Mouse (Mus musculus): ENCODE results near the gene Sspn. TPM values are rescaled to one million over a fixed set of nuclear protein-coding genes. Genes with fewer than 3 reads are reported as not detected.
A peak's percentile ranks its signal among the peaks of the same experiment; 100 is the strongest.

The Sspn gene
- polyA plus RNA-seq, 1 experiment = 26.7 TPM

- no peak overlapping the region for H3K27ac ChIP-seq (replicated peaks; ENCODE audit: low read depth, low read length)
- H3K4me3 ChIP-seq (ENCODE audit: insufficient read depth, low read depth, low read length) = no peak overlapping the region
- H3K4me1 ChIP-seq (ENCODE audit: control insufficient read depth, insufficient read depth, insufficient read length, low read length) = peaks cover 21% of the 10 kb centered on the region
Observed at GRCm38 (mm10) chr6:145949049-145949448, 17.6 kb downstream of the Sspn start.

GRCm38 (mm10) chr6:145950626-145951025 lies 19.2 kb downstream of the Sspn start:
- Histone ChIP-seq H3K27ac (replicated peaks; ENCODE audit: low read depth, low read length) (no peak overlapping the region), H3K4me1 (ENCODE audit: control insufficient read depth, insufficient read depth, insufficient read length, low read length) (peaks cover 21% of the 10 kb centered on the region), H3K4me3 (ENCODE audit: insufficient read depth, low read depth, low read length) (no peak overlapping the region)

GRCm38 (mm10) chr6:145952594-145952993 lies 21.2 kb downstream of the Sspn start:
- no peak overlapping the region for H3K27ac ChIP-seq (replicated peaks; ENCODE audit: low read depth, low read length)
- H3K4me3 ChIP-seq (ENCODE audit: insufficient read depth, low read depth, low read length) = no peak overlapping the region
- H3K4me1 ChIP-seq (ENCODE audit: control insufficient read depth, insufficient read depth, insufficient read length, low read length) = peaks cover 19% of the 10 kb centered on the region

- Histone ChIP-seq H3K27ac (replicated peaks; ENCODE audit: low read depth, low read length) (no peak overlapping the region), H3K4me3 (ENCODE audit: insufficient read depth, low read depth, low read length) (no peak overlapping the region), H3K4me1 (ENCODE audit: control insufficient read depth, insufficient read depth, insufficient read length, low read length) (peaks cover 15% of the 10 kb centered on the region)
Observed at GRCm38 (mm10) chr6:145953121-145953896, 21.9 kb downstream of the Sspn start.

- Histone ChIP-seq H3K4me1 (ENCODE audit: control insufficient read depth, insufficient read depth, insufficient read length, low read length) (peaks cover 10% of the 10 kb centered on the region), H3K4me3 (ENCODE audit: insufficient read depth, low read depth, low read length) (no peak overlapping the region), H3K27ac (replicated peaks; ENCODE audit: low read depth, low read length) (peak overlapping the region; percentile 15; the same call in 1 of the 2 replicates)
Observed at GRCm38 (mm10) chr6:145957427-145957965, 26.1 kb downstream of the Sspn start.

GRCm38 (mm10) chr6:145958070-145958469 lies 26.6 kb downstream of the Sspn start:
- H3K4me3 ChIP-seq (ENCODE audit: insufficient read depth, low read depth, low read length) = no peak overlapping the region
- peak overlapping the region; percentile 15 for H3K27ac ChIP-seq (replicated peaks; ENCODE audit: low read depth, low read length)
- peaks cover 7% of the 10 kb centered on the region for H3K4me1 ChIP-seq (ENCODE audit: control insufficient read depth, insufficient read depth, insufficient read length, low read length)

- Histone ChIP-seq H3K27ac (replicated peaks; ENCODE audit: low read depth, low read length) (no peak overlapping the region), H3K4me1 (ENCODE audit: control insufficient read depth, insufficient read depth, insufficient read length, low read length) (peaks cover 5% of the 10 kb centered on the region), H3K4me3 (ENCODE audit: insufficient read depth, low read depth, low read length) (no peak overlapping the region)
Observed at GRCm38 (mm10) chr6:145961047-145961446, 29.6 kb downstream of the Sspn start.

- H3K27ac ChIP-seq (replicated peaks; ENCODE audit: low read depth, low read length) = no peak overlapping the region
- H3K4me1 ChIP-seq (ENCODE audit: control insufficient read depth, insufficient read depth, insufficient read length, low read length) = 0 out of 2 replicates have a peak, but pooled peaks cover 4% of the 10 kb centered on the region
Observed at GRCm38 (mm10) chr6:145963966-145964365, 32.5 kb downstream of the Sspn start.

GRCm38 (mm10) chr6:145967693-145968092 lies 36.3 kb downstream of the Sspn start:
- H3K4me1 ChIP-seq (ENCODE audit: control insufficient read depth, insufficient read depth, insufficient read length, low read length) = peaks cover 9% of the 10 kb centered on the region; the same call in 1 of the 2 replicates
- no peak overlapping the region for H3K4me3 ChIP-seq (ENCODE audit: insufficient read depth, low read depth, low read length)
- H3K27ac ChIP-seq (replicated peaks; ENCODE audit: low read depth, low read length) = peak overlapping the region; percentile 61

More at GRCm38 (mm10) chr6:145963966-145964365, 32.5 kb downstream of the Sspn start:
- H3K4me3 ChIP-seq (ENCODE audit: insufficient read depth, low read depth, low read length) = no peak overlapping the region

GRCm38 (mm10) chr6:145968301-145968818 lies 36.9 kb downstream of the Sspn start:
- H3K27ac ChIP-seq (replicated peaks; ENCODE audit: low read depth, low read length) = peak overlapping the region; percentile 95
- H3K4me3 ChIP-seq (ENCODE audit: insufficient read depth, low read depth, low read length) = no peak overlapping the region
- H3K4me1 ChIP-seq (ENCODE audit: control insufficient read depth, insufficient read depth, insufficient read length, low read length) = peaks cover 11% of the 10 kb centered on the region; the same call in 1 of the 2 replicates

GRCm38 (mm10) chr6:145968821-145969220 lies 37.4 kb downstream of the Sspn start:
- Histone ChIP-seq H3K4me3 (ENCODE audit: insufficient read depth, low read depth, low read length) (no peak overlapping the region), H3K27ac (replicated peaks; ENCODE audit: low read depth, low read length) (peak overlapping the region; percentile 95), H3K4me1 (ENCODE audit: control insufficient read depth, insufficient read depth, insufficient read length, low read length) (peaks cover 11% of the 10 kb centered on the region; the same call in 1 of the 2 replicates)

GRCm38 (mm10) chr6:145969572-145969971 lies 38.1 kb downstream of the Sspn start:
- Histone ChIP-seq H3K4me3 (ENCODE audit: insufficient read depth, low read depth, low read length) (no peak overlapping the region), H3K27ac (replicated peaks; ENCODE audit: low read depth, low read length) (peak overlapping the region; percentile 62), H3K4me1 (ENCODE audit: control insufficient read depth, insufficient read depth, insufficient read length, low read length) (peaks cover 11% of the 10 kb centered on the region; the same call in 1 of the 2 replicates)

- H3K4me1 ChIP-seq (ENCODE audit: control insufficient read depth, insufficient read depth, insufficient read length, low read length) = peaks cover 11% of the 10 kb centered on the region; the same call in 1 of the 2 replicates
Observed at GRCm38 (mm10) chr6:145972107-145972506, 40.7 kb downstream of the Sspn start.

GRCm38 (mm10) chr6:145972836-145973235 lies 41.4 kb downstream of the Sspn start:
- Histone ChIP-seq H3K4me3 (ENCODE audit: insufficient read depth, low read depth, low read length) (no peak overlapping the region), H3K4me1 (ENCODE audit: control insufficient read depth, insufficient read depth, insufficient read length, low read length) (peaks cover 11% of the 10 kb centered on the region), H3K27ac (replicated peaks; ENCODE audit: low read depth, low read length) (no peak overlapping the region)

More at GRCm38 (mm10) chr6:145972107-145972506, 40.7 kb downstream of the Sspn start:
- Histone ChIP-seq H3K27ac (replicated peaks; ENCODE audit: low read depth, low read length) (peak overlapping the region; percentile 48), H3K4me3 (ENCODE audit: insufficient read depth, low read depth, low read length) (no peak overlapping the region)

- Histone ChIP-seq H3K4me3 (ENCODE audit: insufficient read depth, low read depth, low read length) (no peak overlapping the region), H3K27ac (replicated peaks; ENCODE audit: low read depth, low read length) (no peak overlapping the region), H3K4me1 (ENCODE audit: control insufficient read depth, insufficient read depth, insufficient read length, low read length) (peaks cover 10% of the 10 kb centered on the region)
Observed at GRCm38 (mm10) chr6:145973356-145973755, 41.9 kb downstream of the Sspn start.

Data from brown adipose tissue, adult 24 weeks (tissue).